15 mouse cellular contexts compared by ENCODE assay signal in the genomic region with DNA sequence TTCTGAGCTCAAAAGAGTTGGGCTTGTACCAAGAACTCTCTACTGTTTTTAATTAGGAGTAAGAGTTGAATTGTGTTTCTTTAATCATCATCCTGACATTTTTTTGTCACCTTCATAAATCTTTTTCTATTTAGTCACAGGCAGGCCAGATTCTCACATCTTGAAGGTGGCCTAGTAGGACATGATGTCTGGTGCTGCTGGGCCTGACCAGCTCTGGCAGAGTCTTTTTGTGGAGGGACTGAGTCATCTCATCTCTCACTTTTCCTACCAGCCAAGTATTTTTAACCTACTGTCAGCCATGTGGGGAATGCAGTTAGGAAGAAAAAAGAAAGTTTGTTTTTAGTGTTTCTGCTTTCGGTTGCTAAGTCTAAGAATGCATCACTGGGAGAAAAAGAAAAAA.
DNase-seq lines count a peak whose midpoint lies in the region; ATAC-seq and TF ChIP-seq lines count a peak whose summit lies in the region.
"Had no signal": no experiment of that assay in that cellular context is flagged by ENCODE, and none has a peak within 500 bp of the region (broad histone marks: within the 10 kb centered on the region; RNA-seq: fewer than 3 reads in every experiment).

No protein-coding gene starts in this region.

- no peak for TF ChIP-seq POLR2A in lung, adult 2 months (IDR thresholded peaks at IDR 0.05; ENCODE audit: borderline replicate concordance, extremely low read depth, low read depth, low read length)

- 70% methylated on average over 1 of the region's 1 CpGs for WGBS in lung, postnatal 0 days
- 68% methylated on average over 1 of the region's 1 CpGs for WGBS in lung, adult 2 months

- no peak overlapping the region for H3K4me3 ChIP-seq in lung, postnatal 0 days (ENCODE audit: low read depth, low read length)
- H3K4me3 ChIP-seq in lung, adult 2 months (replicated peaks; ENCODE audit: extremely low read depth, low read depth, low read length) = no peak overlapping the region
- H3K4me3 ChIP-seq: embryonic facial prominence, embryonic 12.5 days; forebrain, embryonic 13.5 days had no signal

- no peak overlapping the region for H3K9ac ChIP-seq in lung, postnatal 0 days (replicated peaks; ENCODE audit: low read depth)
- H3K9ac ChIP-seq: embryonic facial prominence, embryonic 12.5 days; forebrain, embryonic 13.5 days had no signal

- H3K27ac ChIP-seq in lung, postnatal 0 days (ENCODE audit: low read length) = no peak overlapping the region
- H3K27ac ChIP-seq: embryonic facial prominence, embryonic 12.5 days; forebrain, embryonic 13.5 days; kidney, postnatal 0 days; macrophage had no signal

- ATAC-seq in lung, postnatal 0 days = no peak
- ATAC-seq in activated CD4-positive, CD25-positive, alpha-beta regulatory T cell, adult 4 months = no peak
- ATAC-seq: forebrain, embryonic 13.5 days had no signal

- H3K27me3 ChIP-seq in lung, postnatal 0 days (replicated peaks; ENCODE audit: insufficient read depth, low read length) = no peaks in the 10 kb centered on the region
- H3K27me3 ChIP-seq: embryonic facial prominence, embryonic 12.5 days; forebrain, embryonic 13.5 days had no signal

- no peaks in the 10 kb centered on the region for H3K4me1 ChIP-seq in lung, postnatal 0 days (ENCODE audit: insufficient read depth, low read depth, low read length)
- H3K4me1 ChIP-seq in lung, adult 2 months (ENCODE audit: control insufficient read depth, insufficient read depth, low read length) = peaks cover 3% of the 10 kb centered on the region; the same call in 1 of the 2 replicates

- TF ChIP-seq CTCF in lung, postnatal 0 days (IDR thresholded peaks at IDR 0.05) = no peak
- no peak for TF ChIP-seq CTCF in lung, adult 2 months (IDR thresholded peaks at IDR 0.05; ENCODE audit: insufficient read depth, low read length)

- no peak overlapping the region for H3K4me2 ChIP-seq in lung, postnatal 0 days (replicated peaks; ENCODE audit: low read depth, low read length)
- H3K4me2 ChIP-seq: embryonic facial prominence, embryonic 12.5 days; forebrain, embryonic 13.5 days had no signal

- no peaks in the 10 kb centered on the region for H3K36me3 ChIP-seq in lung, postnatal 0 days (ENCODE audit: insufficient read depth, low read length)
- H3K36me3 ChIP-seq: embryonic facial prominence, embryonic 12.5 days had no signal

- DNase-seq in gastrocnemius, adult 18-20 months (ENCODE audit: low spot score) = peak; percentile 18
- DNase-seq in gastrocnemius, postnatal 10 days = no peak
- peak; percentile 19 for DNase-seq in lung, postnatal 0 days (ENCODE audit: low spot score)
- no peak for DNase-seq in lung, adult 2 months
- DNase-seq in brain, adult 2 months (ENCODE audit: low read depth, low spot score) = peak; percentile 89
- peak; percentile 59 to 62 for DNase-seq in left cerebral cortex, adult 9 months (ENCODE audit: low spot score in 2 of 2)
- DNase-seq in spleen, postnatal 4 days (ENCODE audit: low spot score in 2 of 2) = no peak
- DNase-seq: cerebellum, adult 9-10 months; midbrain, embryonic 14.5 days; thymus, adult 18-20 months had no signal

- TF ChIP-seq EP300 in lung, postnatal 0 days (IDR thresholded peaks at IDR 0.05) = no peak

- H3K9me3 ChIP-seq in lung, postnatal 0 days (ENCODE audit: low read length) = no peaks in the 10 kb centered on the region
- H3K9me3 ChIP-seq: embryonic facial prominence, embryonic 12.5 days; forebrain, embryonic 13.5 days had no signal

Comparison
In these comparisons a context has a peak if more than half of its experiments do, and no peak if none do; other contexts are left out.
1. DNase-seq: peak in gastrocnemius, adult 18-20 months (single experiment), lung, postnatal 0 days (single experiment), brain, adult 2 months (single experiment) and left cerebral cortex, adult 9 months (2 of 2); none in gastrocnemius, postnatal 10 days (single experiment), lung, adult 2 months (single experiment) and spleen, postnatal 4 days (0 of 2).